Mouse (Mus musculus): ENCODE results near the gene Tm7sf2. TPM values are rescaled to one million over a fixed set of nuclear protein-coding genes. Genes with fewer than 3 reads are reported as not detected.

The Tm7sf2 gene
- polyA plus RNA-seq, 1 experiment from 2014 or later, result 49.1 TPM

DNA sequence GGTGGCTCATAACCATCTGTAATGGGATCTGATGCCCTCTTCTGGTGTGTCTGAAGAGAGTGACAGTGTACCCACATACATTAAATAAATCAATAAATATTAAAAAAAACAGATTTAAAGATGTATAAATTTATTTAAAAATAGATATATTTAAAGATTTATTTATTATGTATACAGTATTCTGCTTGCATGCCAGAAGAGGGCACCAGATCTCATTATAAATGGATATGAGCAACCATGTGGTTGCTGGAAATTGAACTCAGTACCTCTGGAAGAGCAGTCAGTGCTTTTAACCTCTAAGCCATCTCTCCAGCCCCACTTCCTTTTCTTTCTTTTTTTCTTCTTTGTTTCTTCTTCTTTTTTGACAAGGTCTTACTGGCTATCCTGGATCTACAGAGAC lies 28.2 kb downstream of the Tm7sf2 start:
- Histone ChIP-seq H3K4me2 (no peak overlapping the region), H3K4me1 (replicated peaks) (peaks cover 17% of the 10 kb centered on the region), H3K27ac (replicated peaks) (no peak overlapping the region), H3K9me3 (replicated peaks) (no peaks in the 10 kb centered on the region), H3K27me3 (no peaks in the 10 kb centered on the region), H3K9ac (no peak overlapping the region), H3K4me3 (replicated peaks) (no peak overlapping the region), H3K36me3 (replicated peaks) (no peaks in the 10 kb centered on the region)
- no peak for ATAC-seq (ENCODE audit: insufficient read depth)

DNA sequence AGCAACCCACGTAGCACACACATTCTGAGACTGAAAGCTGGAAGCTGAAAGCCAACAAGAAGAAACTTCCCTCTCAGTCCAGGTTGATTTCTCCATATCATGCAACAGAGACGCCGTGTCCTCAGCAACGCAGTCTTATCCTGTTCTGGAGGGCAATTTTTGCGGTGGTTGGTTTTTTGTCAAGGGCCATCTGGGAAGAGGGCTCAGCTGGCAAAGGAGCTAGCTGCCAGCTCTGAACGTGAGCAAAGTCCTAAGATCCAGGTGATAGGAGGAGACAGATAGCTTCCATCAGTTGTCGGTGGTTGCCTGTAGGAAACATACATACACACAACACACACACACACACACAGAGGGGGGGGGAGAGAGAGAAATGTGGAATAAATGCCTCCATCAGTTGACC lies 29.8 kb downstream of the Tm7sf2 start:
- peaks cover 7% of the 10 kb centered on the region; the same call in 1 of the 2 replicates for H3K4me1 ChIP-seq (replicated peaks)
- no peak for ATAC-seq (ENCODE audit: insufficient read depth)
- 61% methylated on average over 7 of the region's 7 CpGs for WGBS (ENCODE audit: insufficient replicate concordance)

DNA sequence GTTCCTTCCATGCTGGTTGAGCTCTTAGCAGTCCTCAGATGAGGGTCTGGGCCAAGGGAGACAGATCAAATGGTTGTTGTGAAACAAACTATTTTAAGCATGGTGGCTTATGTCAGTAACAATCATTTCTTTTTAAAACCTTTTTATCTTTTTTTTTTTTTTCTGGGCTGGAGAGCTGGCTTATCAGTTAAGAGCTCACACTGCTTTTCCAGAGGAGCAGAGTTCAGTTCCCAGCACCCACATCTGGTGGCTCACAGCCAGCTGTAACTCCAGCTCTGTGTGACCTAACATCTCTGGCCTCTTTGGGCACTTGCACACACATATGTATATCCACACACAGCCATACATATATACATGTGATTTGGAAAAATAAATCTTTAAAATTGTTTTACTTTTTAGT lies 30.5 kb downstream of the Tm7sf2 start:
- no peak for ATAC-seq (ENCODE audit: insufficient read depth)

More for the DNA sequence above, 29.8 kb downstream of the Tm7sf2 start:
- H3K4me2 ChIP-seq, result no peak overlapping the region
- H3K36me3 ChIP-seq (replicated peaks), result no peaks in the 10 kb centered on the region
- no peak overlapping the region for H3K9ac ChIP-seq
- no peaks in the 10 kb centered on the region for H3K27me3 ChIP-seq
- H3K27ac ChIP-seq (replicated peaks), result no peak overlapping the region
- H3K9me3 ChIP-seq (replicated peaks), result no peaks in the 10 kb centered on the region
- H3K4me3 ChIP-seq (replicated peaks), result no peak overlapping the region

DNA sequence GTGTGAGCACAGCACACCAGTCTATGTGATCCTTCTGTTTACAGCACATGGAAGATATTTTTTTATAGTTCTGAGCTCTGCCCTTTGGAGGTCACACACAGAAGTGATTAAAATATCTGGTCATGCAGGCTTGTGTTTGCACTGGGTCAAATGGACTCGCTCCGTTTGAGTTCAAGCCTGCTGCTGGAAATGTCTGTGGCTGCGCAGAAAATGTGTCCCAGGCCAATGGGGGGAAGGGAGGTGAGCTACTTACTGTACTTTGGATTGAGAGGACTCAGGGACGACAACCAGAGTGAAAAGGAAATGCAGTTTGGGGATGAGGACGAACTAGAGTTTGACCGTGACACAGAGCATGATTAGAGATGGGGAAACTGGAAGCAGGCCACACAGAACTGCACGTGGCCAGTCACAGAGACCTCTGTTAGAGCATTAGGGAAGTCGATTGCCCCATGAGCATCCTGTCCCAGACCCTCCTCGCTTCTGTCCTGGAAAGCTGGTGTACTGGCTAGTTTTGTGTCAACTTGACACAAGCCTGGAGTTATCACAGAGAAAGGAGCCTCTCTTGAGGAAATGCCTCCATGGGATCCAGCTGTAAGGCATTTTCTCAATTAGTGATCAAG lies 32.1 kb downstream of the Tm7sf2 start:
- H3K27ac ChIP-seq (replicated peaks), result no peak overlapping the region
- H3K36me3 ChIP-seq (replicated peaks), result no peaks in the 10 kb centered on the region
- H3K4me1 ChIP-seq (replicated peaks), result peaks cover 7% of the 10 kb centered on the region; the same call in 1 of the 2 replicates
- no peaks in the 10 kb centered on the region for H3K27me3 ChIP-seq
- no peaks in the 10 kb centered on the region for H3K9me3 ChIP-seq (replicated peaks)
- no peak overlapping the region for H3K9ac ChIP-seq
- ATAC-seq (ENCODE audit: insufficient read depth), result no peak
- 38% methylated on average over 9 of the region's 9 CpGs for WGBS (ENCODE audit: insufficient replicate concordance)
- H3K4me2 ChIP-seq, result no peak overlapping the region
- H3K4me3 ChIP-seq (replicated peaks), result no peak overlapping the region

More for the DNA sequence above, 30.5 kb downstream of the Tm7sf2 start:
- H3K4me1 ChIP-seq (replicated peaks), result peaks cover 7% of the 10 kb centered on the region; the same call in 1 of the 2 replicates
- H3K9ac ChIP-seq, result no peak overlapping the region
- H3K4me3 ChIP-seq (replicated peaks), result no peak overlapping the region
- no peak overlapping the region for H3K4me2 ChIP-seq
- no peaks in the 10 kb centered on the region for H3K9me3 ChIP-seq (replicated peaks)
- no peak overlapping the region for H3K27ac ChIP-seq (replicated peaks)
- no peaks in the 10 kb centered on the region for H3K36me3 ChIP-seq (replicated peaks)
- H3K27me3 ChIP-seq, result no peaks in the 10 kb centered on the region

DNA sequence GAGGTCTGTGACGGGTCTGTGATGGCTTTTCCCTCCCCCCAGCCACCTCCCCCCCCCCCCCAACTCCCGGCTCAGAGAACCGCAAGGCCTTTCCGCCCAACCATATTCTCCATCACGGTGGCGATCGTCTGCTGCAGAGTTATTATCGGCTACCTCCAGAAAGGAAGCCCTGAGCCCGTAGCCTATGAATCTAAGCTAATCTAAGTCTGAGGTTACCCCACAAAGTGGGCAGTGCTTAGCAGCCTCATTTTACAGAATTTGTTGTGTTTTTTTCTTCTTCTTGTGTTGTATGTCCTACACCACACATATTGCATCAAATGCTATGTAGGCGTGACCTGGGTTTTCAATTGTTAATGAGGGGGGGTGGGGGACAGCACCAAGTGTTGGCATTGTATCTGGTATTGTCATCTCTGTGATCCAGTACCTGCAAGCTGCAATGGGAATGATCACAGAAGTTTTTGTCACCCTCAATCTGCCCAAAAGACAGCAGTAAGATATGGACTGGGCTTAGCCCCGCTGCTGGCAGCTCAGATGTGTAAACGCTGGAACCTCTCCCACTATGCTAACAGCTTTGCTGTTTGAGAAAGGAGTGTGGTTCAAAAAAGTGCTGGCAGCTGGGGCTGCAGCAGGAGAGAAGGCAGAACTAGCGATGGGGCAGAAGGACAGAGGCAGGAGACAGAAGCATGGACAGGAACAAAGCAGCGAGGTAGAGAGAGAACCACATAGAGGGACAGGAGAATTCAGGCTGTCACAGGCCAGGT lies 37.5 kb downstream of the Tm7sf2 start:
- WGBS (ENCODE audit: insufficient replicate concordance), result 51% methylated on average over 14 of the region's 14 CpGs

DNA sequence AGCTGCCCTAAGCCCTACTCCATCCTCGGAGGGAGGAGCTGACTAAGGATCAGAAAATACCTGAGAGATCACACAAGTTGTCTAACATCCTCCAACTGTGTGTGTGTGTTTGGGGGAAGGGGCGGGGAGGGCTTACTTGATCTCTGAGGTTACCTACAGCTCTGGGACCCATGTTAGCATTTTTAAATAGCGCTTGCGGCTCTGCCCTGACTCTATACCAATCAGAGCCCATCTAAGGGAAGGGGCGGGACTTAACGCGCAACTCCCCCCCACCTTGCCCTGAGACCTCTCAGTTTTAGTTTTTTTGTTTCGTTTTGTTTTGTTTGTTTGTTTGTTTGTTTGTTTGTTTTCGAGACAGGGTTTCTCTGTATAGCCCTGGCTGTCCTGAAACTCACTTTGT lies 38.7 kb downstream of the Tm7sf2 start:
- Histone ChIP-seq H3K9ac (no peak overlapping the region), H3K27ac (replicated peaks) (no peak overlapping the region), H3K27me3 (peaks cover 10% of the 10 kb centered on the region; the same call in 1 of the 2 replicates), H3K36me3 (replicated peaks) (no peaks in the 10 kb centered on the region), H3K9me3 (replicated peaks) (no peaks in the 10 kb centered on the region), H3K4me1 (replicated peaks) (no peaks in the 10 kb centered on the region; the same call in 1 of the 2 replicates), H3K4me3 (replicated peaks) (no peak overlapping the region), H3K4me2 (no peak overlapping the region)
- ATAC-seq (ENCODE audit: insufficient read depth), result no peak
- WGBS (ENCODE audit: insufficient replicate concordance), result 67% methylated on average over 9 of the region's 9 CpGs

More for the DNA sequence above, 37.5 kb downstream of the Tm7sf2 start:
- H3K4me1 ChIP-seq (replicated peaks), result peaks cover 1% of the 10 kb centered on the region; the same call in 1 of the 2 replicates
- no peaks in the 10 kb centered on the region for H3K36me3 ChIP-seq (replicated peaks)
- H3K4me3 ChIP-seq (replicated peaks), result no peak overlapping the region
- H3K4me2 ChIP-seq, result no peak overlapping the region
- no peak overlapping the region for H3K27ac ChIP-seq (replicated peaks)
- peaks cover 10% of the 10 kb centered on the region; the same call in 1 of the 2 replicates for H3K27me3 ChIP-seq
- no peak for ATAC-seq (ENCODE audit: insufficient read depth)
- no peak overlapping the region for H3K9ac ChIP-seq
- H3K9me3 ChIP-seq (replicated peaks), result no peaks in the 10 kb centered on the region

DNA sequence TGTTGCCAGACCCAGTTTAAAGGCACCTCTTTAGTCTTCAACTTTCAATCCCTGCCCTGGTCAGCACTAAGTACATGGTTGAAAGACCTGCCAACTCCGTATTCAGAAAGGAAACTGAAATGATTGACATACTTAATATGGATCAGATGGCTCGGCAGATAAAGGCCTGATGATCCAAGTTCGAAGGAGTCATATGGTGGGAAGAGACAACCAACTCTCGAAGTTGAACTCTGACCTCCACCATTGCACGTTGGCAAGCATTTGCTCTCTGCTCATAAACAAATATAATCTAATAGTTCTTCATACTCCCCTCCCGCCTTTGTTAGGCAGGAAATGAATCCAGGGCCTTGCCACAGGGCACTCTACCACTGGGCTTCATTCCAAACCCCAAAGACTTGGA lies 39.2 kb downstream of the Tm7sf2 start:
- no peak overlapping the region for H3K27ac ChIP-seq (replicated peaks)
- ATAC-seq (ENCODE audit: insufficient read depth), result no peak
- peaks cover 3% of the 10 kb centered on the region; the same call in 1 of the 2 replicates for H3K4me1 ChIP-seq (replicated peaks)
- peaks cover 10% of the 10 kb centered on the region; the same call in 1 of the 2 replicates for H3K27me3 ChIP-seq
- no peaks in the 10 kb centered on the region for H3K9me3 ChIP-seq (replicated peaks)
- H3K36me3 ChIP-seq (replicated peaks), result no peaks in the 10 kb centered on the region
- H3K4me2 ChIP-seq, result no peak overlapping the region
- 64% methylated on average over 6 of the region's 6 CpGs for WGBS (ENCODE audit: insufficient replicate concordance)
- no peak overlapping the region for H3K4me3 ChIP-seq (replicated peaks)
- H3K9ac ChIP-seq, result no peak overlapping the region

DNA sequence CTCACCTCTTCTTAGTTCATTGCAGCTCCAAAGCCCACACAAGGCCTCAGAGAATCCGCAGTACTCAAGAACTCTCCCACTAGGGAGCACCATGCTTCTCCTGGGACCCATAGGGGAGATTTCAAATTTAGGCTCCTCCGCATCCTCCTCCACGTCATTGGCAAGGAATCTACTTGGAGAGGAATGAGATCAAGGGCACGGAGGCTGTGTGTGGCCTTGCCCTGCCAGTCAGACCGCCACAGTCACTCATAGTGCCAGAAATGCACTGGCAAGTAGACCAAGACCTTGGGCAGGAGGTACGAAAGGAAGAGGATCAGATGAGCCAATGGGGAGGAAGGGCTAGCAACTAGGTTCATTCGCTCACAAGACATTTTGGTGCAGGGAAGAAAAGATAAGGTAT lies 44.2 kb downstream of the Tm7sf2 start:
- H3K9ac ChIP-seq, result no peak overlapping the region
- no peak for ATAC-seq (ENCODE audit: insufficient read depth)
- no peak overlapping the region for H3K4me2 ChIP-seq
- no peaks in the 10 kb centered on the region for H3K9me3 ChIP-seq (replicated peaks)
- H3K36me3 ChIP-seq (replicated peaks), result no peaks in the 10 kb centered on the region
- WGBS (ENCODE audit: insufficient replicate concordance), result 64% methylated on average over 7 of the region's 7 CpGs
- H3K27ac ChIP-seq (replicated peaks), result no peak overlapping the region
- H3K4me3 ChIP-seq (replicated peaks), result no peak overlapping the region
- peaks cover 23% of the 10 kb centered on the region for H3K4me1 ChIP-seq (replicated peaks)
- H3K27me3 ChIP-seq, result peaks cover 10% of the 10 kb centered on the region; the same call in 1 of the 2 replicates

DNA sequence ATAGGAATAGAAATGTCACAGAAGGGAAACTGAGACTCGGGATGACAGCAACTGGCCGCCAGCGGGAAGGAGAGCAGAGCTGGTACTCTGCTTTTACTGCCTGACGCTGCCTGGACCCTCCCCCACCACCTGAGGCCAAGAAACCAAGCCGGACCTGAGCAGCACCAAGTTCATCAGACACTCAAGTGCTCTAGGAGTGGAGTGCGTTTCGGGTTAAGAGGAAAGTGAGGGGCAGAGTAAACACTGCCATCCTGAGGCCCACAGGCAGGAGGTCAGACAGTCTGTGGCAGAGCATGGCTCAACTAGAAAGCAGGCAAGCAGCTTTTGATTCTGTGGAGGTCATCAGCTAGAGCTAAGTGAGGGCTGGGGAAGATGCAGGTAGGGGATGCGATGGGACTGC lies 45.1 kb downstream of the Tm7sf2 start:
- no peak for ATAC-seq (ENCODE audit: insufficient read depth)
- peaks cover 32% of the 10 kb centered on the region for H3K4me1 ChIP-seq (replicated peaks)
- 71% methylated on average over 8 of the region's 8 CpGs for WGBS (ENCODE audit: insufficient replicate concordance)
- no peak overlapping the region for H3K4me2 ChIP-seq
- H3K27me3 ChIP-seq, result peaks cover 9% of the 10 kb centered on the region; the same call in 1 of the 2 replicates
- H3K27ac ChIP-seq (replicated peaks), result no peak overlapping the region
- no peaks in the 10 kb centered on the region for H3K9me3 ChIP-seq (replicated peaks)
- no peak overlapping the region for H3K9ac ChIP-seq
- H3K4me3 ChIP-seq (replicated peaks), result no peak overlapping the region
- no peaks in the 10 kb centered on the region for H3K36me3 ChIP-seq (replicated peaks)

DNA sequence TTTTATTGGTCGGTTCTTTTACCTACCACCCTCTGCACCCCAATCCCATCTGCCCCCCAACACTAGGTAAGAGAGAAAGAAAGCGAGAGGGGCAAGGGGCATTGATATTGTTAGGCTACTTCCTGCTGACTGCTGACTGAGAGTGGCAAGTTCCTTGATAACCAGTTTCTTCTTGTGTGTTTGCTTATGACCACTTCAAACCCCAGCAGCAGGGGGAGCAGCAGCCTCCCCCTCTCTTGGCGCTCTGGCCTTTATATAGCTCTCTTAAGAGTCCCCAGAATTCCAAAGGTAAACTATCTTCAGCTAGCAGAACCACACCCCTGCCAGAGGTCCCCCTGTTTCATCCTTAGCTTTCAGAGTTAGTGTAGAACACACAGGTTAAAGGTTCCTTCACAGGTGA lies 47.9 kb downstream of the Tm7sf2 start:
- peaks cover 60% of the 10 kb centered on the region for H3K4me1 ChIP-seq (replicated peaks)
- ATAC-seq (ENCODE audit: insufficient read depth), result no peak

More for the DNA sequence above, 47.9 kb downstream of the Tm7sf2 start:
- H3K9me3 ChIP-seq (replicated peaks), result no peaks in the 10 kb centered on the region
- WGBS (ENCODE audit: insufficient replicate concordance), result 47% methylated on average over 3 of the region's 3 CpGs
- no peak overlapping the region for H3K27ac ChIP-seq (replicated peaks)
- no peak overlapping the region for H3K4me2 ChIP-seq
- no peaks in the 10 kb centered on the region; the same call in 1 of the 2 replicates for H3K27me3 ChIP-seq
- H3K4me3 ChIP-seq (replicated peaks), result no peak overlapping the region
- H3K36me3 ChIP-seq (replicated peaks), result no peaks in the 10 kb centered on the region
- H3K9ac ChIP-seq, result no peak overlapping the region

Data from liver, embryonic 15.5 days (tissue).